Mouse (Mus musculus): ENCODE results near the gene Olfm2. TPM values are rescaled to one million over a fixed set of nuclear protein-coding genes. Genes with fewer than 3 reads are reported as not detected.
A peak's percentile ranks its signal among the peaks of the same experiment; 100 is the strongest.
"Not testable (repeated sequence)": the region's sequence is repeated elsewhere in the genome, so short reads cannot be mapped to it uniquely, and the experiment has no call there.

Gene Olfm2
- polyA plus RNA-seq, 1 experiment from 2014 or later = 0.18 TPM

- H3K4me1 ChIP-seq (replicated peaks); H3K4me3 ChIP-seq (replicated peaks); H3K27ac ChIP-seq; ATAC-seq (ENCODE audit: low read depth); H3K4me2 ChIP-seq; H3K9me3 ChIP-seq (replicated peaks); H3K9ac ChIP-seq; H3K36me3 ChIP-seq; DNase-seq: not testable (repeated sequence)
- peaks cover 23% of the 10 kb centered on the region for H3K27me3 ChIP-seq
- 71% methylated on average over 2 of the region's 2 CpGs for WGBS (ENCODE audit: insufficient replicate concordance)
These were observed 55.7 kb downstream of the Olfm2 start for GRCm38 (mm10) chr9:20690449-20690848.

DNA sequence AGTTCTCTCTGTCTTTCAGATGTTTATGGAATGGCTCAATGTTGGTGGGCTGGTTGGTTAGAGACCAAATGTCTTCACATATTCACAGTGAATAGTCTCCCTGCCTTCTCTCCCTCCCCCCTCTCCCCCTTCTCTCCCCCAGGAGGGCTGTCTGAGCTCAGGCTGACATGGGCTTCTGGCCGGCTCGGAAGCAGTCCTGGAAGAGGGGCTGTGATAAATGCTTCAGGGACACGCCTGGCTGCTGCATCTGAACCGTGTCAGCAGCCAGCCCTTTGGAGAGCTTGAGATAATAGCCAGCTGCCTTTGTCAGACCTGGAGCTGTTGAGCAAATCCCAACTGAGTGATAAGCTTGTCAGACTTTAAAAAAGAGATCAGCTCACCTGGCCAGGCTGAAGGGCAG is 56.2 kb downstream of the Olfm2 start:
- no peak overlapping the region for H3K27ac ChIP-seq
- no peak overlapping the region for H3K4me3 ChIP-seq (replicated peaks)
- peaks cover 18% of the 10 kb centered on the region for H3K27me3 ChIP-seq
- no peak overlapping the region for H3K9ac ChIP-seq
- no peak for DNase-seq
- no peak overlapping the region for H3K4me2 ChIP-seq
- H3K36me3 ChIP-seq = no peaks in the 10 kb centered on the region
- no peak for ATAC-seq (ENCODE audit: low read depth)
- no peaks in the 10 kb centered on the region for H3K4me1 ChIP-seq (replicated peaks)
- no peaks in the 10 kb centered on the region for H3K9me3 ChIP-seq (replicated peaks)
- WGBS (ENCODE audit: insufficient replicate concordance) = 17% methylated on average over 4 of the region's 4 CpGs

DNA sequence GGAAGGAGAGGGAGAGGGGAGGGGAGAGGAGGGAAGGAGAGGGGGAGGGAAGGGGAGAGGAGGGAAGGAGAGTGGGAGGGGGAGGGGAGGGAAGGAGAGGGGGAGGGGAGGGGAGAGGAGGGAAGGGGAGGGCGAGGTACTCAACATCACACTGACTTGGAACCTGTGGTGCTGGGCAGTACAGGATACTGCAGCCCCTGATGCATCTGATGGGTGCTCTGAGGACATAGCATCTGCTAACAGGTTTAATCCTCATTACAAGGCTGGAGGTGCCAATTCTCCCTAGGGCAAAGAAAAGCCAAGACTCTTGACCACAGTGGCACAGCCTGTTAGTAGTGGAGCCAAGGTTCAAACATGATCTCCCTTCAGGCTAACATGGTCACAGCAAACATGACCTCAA is 56.7 kb downstream of the Olfm2 start:
- Histone ChIP-seq H3K4me2 (no peak overlapping the region), H3K9ac (no peak overlapping the region), H3K4me1 (replicated peaks) (no peaks in the 10 kb centered on the region), H3K27me3 (peaks cover 13% of the 10 kb centered on the region), H3K27ac (no peak overlapping the region), H3K9me3 (replicated peaks) (no peaks in the 10 kb centered on the region), H3K4me3 (replicated peaks) (no peak overlapping the region), H3K36me3 (no peaks in the 10 kb centered on the region)
- no peak for DNase-seq
- ATAC-seq (ENCODE audit: low read depth) = no peak
- WGBS (ENCODE audit: insufficient replicate concordance) = 0% methylated on average over 1 of the region's 1 CpGs

DNA sequence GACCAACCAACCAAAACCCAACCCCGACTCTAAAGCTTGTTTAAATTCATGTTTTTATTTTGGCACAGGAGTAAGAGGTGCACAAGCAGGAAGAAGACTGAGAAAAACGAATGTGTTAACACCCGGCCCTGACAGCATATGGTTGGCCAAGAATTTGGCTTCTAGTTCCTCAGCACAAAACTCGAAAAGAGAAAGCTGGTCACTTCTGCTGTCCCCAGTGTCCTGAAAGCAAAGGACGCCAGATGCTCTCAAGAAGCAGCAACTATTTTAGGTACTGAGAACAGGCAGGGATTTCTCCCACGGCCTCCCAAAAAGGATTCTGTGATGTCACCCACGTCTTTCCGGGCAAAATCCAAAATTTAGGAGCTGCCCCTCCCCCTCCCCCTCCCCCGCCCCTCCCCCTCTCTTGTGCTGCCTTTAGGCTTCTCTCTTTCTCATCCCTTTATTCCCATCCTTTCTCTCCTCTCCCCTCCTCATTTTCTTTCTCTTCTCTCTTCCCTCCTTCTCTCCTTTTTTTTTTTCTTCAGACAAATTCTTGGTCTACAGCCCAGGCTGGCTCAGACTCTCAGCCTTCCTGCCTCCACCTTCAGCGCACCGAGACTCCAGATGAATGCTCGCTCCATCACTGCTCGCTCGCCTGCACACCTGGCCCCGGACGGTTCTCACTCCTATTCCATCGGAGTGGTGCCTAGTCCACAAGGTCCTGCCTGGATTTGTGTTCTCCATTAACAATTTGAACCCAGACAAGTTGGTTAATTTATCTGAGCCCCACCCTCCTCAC is 60.9 kb downstream of the Olfm2 start:
- Histone ChIP-seq H3K4me1 (replicated peaks) (no peaks in the 10 kb centered on the region), H3K27me3 (no peaks in the 10 kb centered on the region), H3K36me3 (no peaks in the 10 kb centered on the region), H3K27ac (no peak overlapping the region), H3K4me2 (no peak overlapping the region), H3K9ac (no peak overlapping the region), H3K9me3 (replicated peaks) (no peaks in the 10 kb centered on the region), H3K4me3 (replicated peaks) (no peak overlapping the region)
- WGBS (ENCODE audit: insufficient replicate concordance) = 41% methylated on average over 17 of the region's 17 CpGs
- DNase-seq (no peak), ATAC-seq (ENCODE audit: low read depth) (no peak)

GRCm38 (mm10) chr9:20682389-20682722 is 63.8 kb downstream of the Olfm2 start:
- Histone ChIP-seq H3K27ac (no peak overlapping the region), H3K4me2 (no peak overlapping the region), H3K9ac (no peak overlapping the region), H3K27me3 (no peaks in the 10 kb centered on the region), H3K9me3 (replicated peaks) (no peaks in the 10 kb centered on the region), H3K36me3 (no peaks in the 10 kb centered on the region), H3K4me3 (replicated peaks) (no peak overlapping the region), H3K4me1 (replicated peaks) (no peaks in the 10 kb centered on the region)
- DNase-seq (no peak), ATAC-seq (ENCODE audit: low read depth) (no peak)
- 57% methylated on average over 2 of the region's 2 CpGs for WGBS (ENCODE audit: insufficient replicate concordance)

GRCm38 (mm10) chr9:20681546-20682388 is 64.4 kb downstream of the Olfm2 start:
- no peaks in the 10 kb centered on the region for H3K4me1 ChIP-seq (replicated peaks)
- no peak overlapping the region for H3K9ac ChIP-seq
- no peaks in the 10 kb centered on the region for H3K27me3 ChIP-seq
- no peak overlapping the region for H3K4me3 ChIP-seq (replicated peaks)
- no peak overlapping the region for H3K27ac ChIP-seq
- no peak overlapping the region for H3K4me2 ChIP-seq
- WGBS (ENCODE audit: insufficient replicate concordance) = 31% methylated on average over 7 of the region's 7 CpGs
- DNase-seq (no peak), ATAC-seq (ENCODE audit: low read depth) (no peak)
- no peaks in the 10 kb centered on the region for H3K36me3 ChIP-seq
- no peaks in the 10 kb centered on the region for H3K9me3 ChIP-seq (replicated peaks)

GRCm38 (mm10) chr9:20680378-20680958 is 65.7 kb downstream of the Olfm2 start:
- ATAC-seq (ENCODE audit: low read depth) (no peak), DNase-seq (no peak)
- Histone ChIP-seq H3K4me1 (replicated peaks) (no peaks in the 10 kb centered on the region), H3K4me2 (no peak overlapping the region), H3K9me3 (replicated peaks) (no peaks in the 10 kb centered on the region), H3K36me3 (no peaks in the 10 kb centered on the region), H3K27me3 (no peaks in the 10 kb centered on the region), H3K4me3 (replicated peaks) (no peak overlapping the region), H3K9ac (no peak overlapping the region), H3K27ac (no peak overlapping the region)
- 67% methylated on average over 9 of the region's 9 CpGs for WGBS (ENCODE audit: insufficient replicate concordance)

GRCm38 (mm10) chr9:20677892-20678291 is 68.3 kb downstream of the Olfm2 start:
- WGBS (ENCODE audit: insufficient replicate concordance) = 79% methylated on average over 12 of the region's 12 CpGs
- Histone ChIP-seq H3K9me3 (replicated peaks) (no peaks in the 10 kb centered on the region), H3K36me3 (no peaks in the 10 kb centered on the region), H3K27ac (no peak overlapping the region), H3K4me3 (replicated peaks) (no peak overlapping the region), H3K27me3 (no peaks in the 10 kb centered on the region), H3K9ac (no peak overlapping the region), H3K4me2 (no peak overlapping the region), H3K4me1 (replicated peaks) (no peaks in the 10 kb centered on the region)
- no peak for ATAC-seq (ENCODE audit: low read depth)
- DNase-seq = no peak

GRCm38 (mm10) chr9:20672047-20672446 is 74.1 kb downstream of the Olfm2 start:
- Histone ChIP-seq H3K27me3 (no peaks in the 10 kb centered on the region), H3K9me3 (replicated peaks) (no peaks in the 10 kb centered on the region), H3K27ac (no peak overlapping the region), H3K4me3 (replicated peaks) (no peak overlapping the region), H3K4me2 (no peak overlapping the region), H3K36me3 (no peaks in the 10 kb centered on the region), H3K9ac (no peak overlapping the region), H3K4me1 (replicated peaks) (peaks cover 1% of the 10 kb centered on the region)
- ATAC-seq (ENCODE audit: low read depth) (no peak), DNase-seq (no peak)
- 79% methylated on average over 16 of the region's 16 CpGs for WGBS (ENCODE audit: insufficient replicate concordance)

GRCm38 (mm10) chr9:20668065-20668464 is 78.1 kb downstream of the Olfm2 start:
- Histone ChIP-seq H3K9me3 (replicated peaks) (no peaks in the 10 kb centered on the region), H3K4me3 (replicated peaks) (no peak overlapping the region), H3K4me2 (no peak overlapping the region), H3K9ac (no peak overlapping the region), H3K27me3 (no peaks in the 10 kb centered on the region), H3K36me3 (peaks cover 17% of the 10 kb centered on the region), H3K27ac (no peak overlapping the region), H3K4me1 (replicated peaks) (peaks cover 21% of the 10 kb centered on the region)
- WGBS (ENCODE audit: insufficient replicate concordance) = 88% methylated on average over 22 of the region's 22 CpGs
- DNase-seq (no peak), ATAC-seq (ENCODE audit: low read depth) (no peak)

DNA sequence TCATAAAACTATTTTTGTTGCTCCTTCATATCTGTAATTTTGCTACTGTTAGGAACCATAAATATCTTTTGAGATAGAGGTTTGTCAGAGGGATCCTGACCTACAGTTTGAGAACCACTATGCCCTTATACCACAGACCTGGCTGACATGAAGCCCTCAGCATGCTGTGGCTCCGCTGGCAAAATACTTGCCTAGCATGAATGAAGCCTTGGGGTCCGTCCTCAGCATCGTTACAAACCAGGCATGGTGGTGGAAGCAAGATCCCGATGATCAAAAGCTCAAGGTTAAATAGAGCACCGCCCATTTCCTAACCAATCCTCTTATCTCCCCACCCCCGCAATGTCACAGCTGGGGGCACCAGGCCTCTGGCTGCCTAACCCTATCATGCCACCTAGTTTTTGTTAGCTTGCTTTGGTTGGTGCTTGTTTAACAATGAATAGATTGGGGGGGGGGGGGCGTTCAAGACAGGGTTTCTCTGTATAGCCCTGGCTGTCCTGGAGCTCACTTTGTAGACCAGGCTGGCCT is 79.6 kb downstream of the Olfm2 start:
- ATAC-seq (ENCODE audit: low read depth) (peak; percentile 64), DNase-seq (no peak)
- Histone ChIP-seq H3K36me3 (peaks cover 31% of the 10 kb centered on the region), H3K9ac (0 out of 2 replicates have a peak overlapping the region, but pooled peaks have one; percentile 15), H3K27me3 (no peaks in the 10 kb centered on the region), H3K9me3 (replicated peaks) (no peaks in the 10 kb centered on the region), H3K27ac (no peak overlapping the region), H3K4me2 (peak overlapping the region; percentile 10), H3K4me3 (replicated peaks) (no peak overlapping the region), H3K4me1 (replicated peaks) (peaks cover 21% of the 10 kb centered on the region)
- WGBS (ENCODE audit: insufficient replicate concordance) = 5% methylated on average over 7 of the region's 7 CpGs
